Mouse (Mus musculus) fat pad, adult 2 months (tissue): ENCODE results near the gene Eif3g.

Experiments
- DNase-seq: peaks from one replicate; pipeline ENCODE4 v3.0.0-alpha.2; 2011; ENCODE audit warnings: low read depth, low spot score; ENCODE audit errors: extremely low read depth

Gene Eif3g

DNA sequence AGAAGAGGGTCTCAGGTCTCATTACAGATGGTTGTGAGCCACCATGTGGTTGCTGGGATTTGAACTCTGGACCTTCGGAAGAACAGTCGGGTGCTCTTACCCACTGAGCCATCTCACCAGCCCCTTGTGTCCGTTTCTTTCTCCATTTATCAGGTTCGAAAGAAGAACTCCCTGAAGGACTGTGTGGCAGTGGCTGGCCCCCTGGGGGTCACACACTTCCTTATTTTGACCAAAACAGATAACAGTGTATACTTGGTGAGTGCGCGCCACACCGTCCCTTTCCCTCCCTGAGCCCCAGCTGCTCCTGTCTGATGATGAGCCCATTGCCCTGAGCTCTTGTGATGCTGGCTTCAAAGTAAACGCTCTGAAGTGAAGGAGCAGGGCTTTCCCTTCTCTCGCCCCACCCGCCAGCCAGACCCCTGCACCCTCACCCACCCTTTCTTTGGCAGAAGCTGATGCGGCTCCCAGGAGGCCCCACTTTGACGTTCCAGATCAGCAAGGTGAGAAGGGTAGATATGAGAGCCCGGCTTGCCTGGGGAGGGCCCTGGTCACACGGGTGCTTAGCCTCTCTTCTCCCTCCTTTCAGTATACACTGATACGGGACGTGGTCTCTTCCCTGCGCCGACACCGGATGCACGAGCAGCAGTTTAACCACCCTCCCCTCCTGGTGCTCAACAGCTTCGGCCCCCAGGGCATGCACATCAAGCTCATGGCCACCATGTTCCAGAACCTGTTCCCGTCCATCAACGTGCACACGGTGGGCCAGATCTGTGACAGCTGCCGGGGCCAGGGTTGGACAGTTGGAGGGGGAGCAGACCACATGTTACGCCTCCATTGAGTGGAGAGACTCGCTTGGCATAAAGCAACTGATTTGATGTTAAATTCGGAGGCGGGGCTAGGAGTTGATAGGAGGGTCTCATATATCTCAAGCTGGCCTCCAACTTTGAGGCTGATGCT lies 9.0 kb downstream of the Eif3g start:
- no peak for DNase-seq

DNA sequence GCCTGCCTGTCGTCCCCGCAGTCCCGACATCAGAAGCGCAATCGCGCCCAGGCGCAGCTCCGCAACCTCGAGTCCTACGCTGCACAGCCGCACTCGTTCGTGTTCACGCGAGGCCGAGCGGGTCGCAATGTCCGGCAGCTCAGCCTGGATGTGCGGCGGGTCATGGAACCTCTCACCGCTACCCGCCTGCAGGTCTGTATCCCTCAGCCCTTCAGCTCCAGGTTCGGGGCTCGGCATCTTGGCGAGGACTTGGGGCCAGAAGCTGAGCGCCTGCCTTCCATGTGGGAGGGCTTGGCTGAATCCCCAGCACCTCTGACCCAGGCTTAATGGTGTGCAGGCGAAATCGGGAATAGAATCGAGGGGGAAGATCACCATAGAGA lies 10.0 kb downstream of the Eif3g start:
- DNase-seq = no peak

DNA sequence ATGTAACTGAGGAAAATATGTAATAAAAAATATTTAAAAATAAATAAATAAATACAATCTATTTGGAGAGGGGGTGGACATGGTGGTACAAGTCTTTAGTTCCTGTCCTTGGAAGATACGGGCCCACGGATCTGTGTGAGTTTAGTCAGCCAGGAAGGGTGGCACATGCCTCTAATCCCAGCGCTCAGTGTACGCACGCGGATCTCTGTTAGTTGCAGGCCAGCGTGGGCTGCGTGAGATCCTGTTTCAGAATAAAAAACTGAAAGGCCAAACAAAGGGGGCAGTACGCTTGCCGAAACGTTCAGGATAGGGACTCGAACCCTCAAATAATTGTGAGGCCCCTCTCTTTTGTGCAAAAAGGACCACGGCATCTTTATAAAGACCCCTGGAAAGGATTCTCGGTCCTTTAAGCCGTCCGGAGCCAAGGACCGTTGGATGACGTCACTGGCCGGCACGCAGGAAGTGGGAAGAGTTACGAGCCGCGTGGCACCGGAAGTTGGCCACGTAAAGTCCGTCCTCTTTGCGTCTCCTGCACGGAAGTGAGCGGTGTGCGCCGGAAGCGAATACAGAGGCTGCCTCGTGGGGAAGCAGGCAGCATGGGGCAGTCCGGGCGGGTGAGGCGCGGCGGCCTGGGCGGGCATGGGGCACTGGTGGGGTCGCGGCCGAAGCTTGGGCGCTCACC lies 10.6 kb downstream of the Eif3g start, which contains the start of gene Ppan:
Gene Ppan, plus strand, starts transcription at position 472 of the 682 bp plus-strand sequence.
- peak; percentile 69 for DNase-seq

DNA sequence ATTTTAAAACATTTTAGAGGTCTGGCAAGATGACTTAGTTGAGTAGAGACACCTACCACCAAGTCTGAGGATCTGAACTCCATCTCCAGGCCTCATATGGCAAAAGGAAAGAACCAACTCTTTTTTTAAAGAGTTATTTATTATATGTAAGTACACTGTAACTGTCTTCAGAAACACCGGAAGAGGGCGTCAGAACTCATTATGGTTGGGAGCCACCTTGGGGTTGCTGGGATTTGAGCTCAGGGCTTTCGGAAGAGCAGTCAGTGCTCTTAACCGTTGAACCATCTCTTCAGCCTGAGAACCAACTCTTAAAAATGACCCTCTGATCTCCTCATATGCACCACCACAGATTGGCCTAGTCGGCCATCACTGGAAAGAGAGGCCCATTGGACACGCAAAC lies 11.2 kb downstream of the Eif3g start:
- no peak for DNase-seq

DNA sequence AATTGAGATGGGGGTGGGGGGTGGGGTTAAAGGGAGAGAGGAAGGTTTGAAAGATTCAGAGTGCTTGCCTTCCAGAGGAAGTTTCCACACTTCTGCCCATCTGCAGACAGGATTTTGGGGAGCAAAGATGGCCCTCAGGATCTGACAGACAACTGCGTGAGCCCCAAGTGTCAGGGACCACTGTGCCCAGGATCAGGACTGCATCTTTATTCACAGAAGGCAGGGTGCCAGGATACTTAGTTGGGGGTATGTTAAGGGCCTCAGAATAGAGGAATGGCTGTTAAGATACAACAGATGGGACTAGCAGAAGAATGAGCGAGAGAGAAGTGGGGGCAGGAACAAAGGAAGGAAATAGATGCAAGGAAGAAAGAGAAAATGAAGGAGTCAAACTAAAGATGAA lies 11.9 kb downstream of the Eif3g start:
- DNase-seq = no peak

DNA sequence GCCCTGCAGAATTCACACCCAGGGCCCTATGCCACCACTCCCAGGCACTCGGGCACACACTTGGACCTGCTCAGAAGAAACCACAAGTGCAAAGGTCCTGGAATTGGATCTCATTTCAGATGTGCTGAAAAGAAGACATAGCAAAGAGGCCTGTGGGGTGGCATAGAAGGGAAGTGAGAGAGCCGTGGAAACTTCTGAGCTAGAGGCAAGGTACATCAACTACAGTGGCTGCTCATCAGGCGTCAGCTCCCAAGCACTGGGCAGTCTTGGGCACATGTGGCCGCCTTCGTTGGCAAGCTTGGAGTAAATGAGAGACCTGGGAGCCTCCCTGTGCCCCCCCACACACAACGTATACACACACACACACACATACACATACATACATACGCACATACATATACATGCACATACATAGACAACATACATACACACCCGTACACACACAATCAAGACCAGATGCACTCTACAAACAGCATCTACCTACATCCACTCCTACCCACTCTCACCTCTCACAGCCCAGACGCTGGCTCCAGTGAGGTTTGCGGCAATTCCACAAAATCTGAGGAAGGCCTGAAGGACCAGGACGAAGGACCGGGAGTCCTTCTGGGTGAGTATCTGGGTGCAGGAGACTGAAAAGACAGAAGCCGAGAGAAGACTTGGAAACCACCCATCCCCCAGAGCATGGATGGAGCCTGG lies 19.2 kb downstream of the Eif3g start, which contains the start of gene Angptl6:
Gene Angptl6, minus strand, starts transcription at position 631 of the 696 bp plus-strand sequence.
- DNase-seq = no peak

DNA sequence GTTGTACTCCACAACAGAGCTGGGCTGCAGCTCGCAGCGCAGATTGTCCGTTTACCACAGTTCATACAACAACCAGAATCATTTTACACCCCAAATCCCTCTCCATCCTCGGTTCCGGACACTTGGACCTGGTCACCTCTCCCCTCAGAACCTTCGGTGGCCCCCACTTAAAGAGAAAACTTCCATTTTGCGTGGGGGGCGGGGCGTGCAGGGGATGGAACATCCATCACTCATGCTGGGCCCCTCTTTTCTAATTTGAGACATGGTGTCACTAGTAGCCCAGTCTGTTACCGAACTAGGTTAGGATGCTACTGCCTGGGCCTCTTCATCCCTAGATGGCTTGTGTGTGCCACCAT lies 19.7 kb downstream of the Eif3g start:
- no peak for DNase-seq

DNA sequence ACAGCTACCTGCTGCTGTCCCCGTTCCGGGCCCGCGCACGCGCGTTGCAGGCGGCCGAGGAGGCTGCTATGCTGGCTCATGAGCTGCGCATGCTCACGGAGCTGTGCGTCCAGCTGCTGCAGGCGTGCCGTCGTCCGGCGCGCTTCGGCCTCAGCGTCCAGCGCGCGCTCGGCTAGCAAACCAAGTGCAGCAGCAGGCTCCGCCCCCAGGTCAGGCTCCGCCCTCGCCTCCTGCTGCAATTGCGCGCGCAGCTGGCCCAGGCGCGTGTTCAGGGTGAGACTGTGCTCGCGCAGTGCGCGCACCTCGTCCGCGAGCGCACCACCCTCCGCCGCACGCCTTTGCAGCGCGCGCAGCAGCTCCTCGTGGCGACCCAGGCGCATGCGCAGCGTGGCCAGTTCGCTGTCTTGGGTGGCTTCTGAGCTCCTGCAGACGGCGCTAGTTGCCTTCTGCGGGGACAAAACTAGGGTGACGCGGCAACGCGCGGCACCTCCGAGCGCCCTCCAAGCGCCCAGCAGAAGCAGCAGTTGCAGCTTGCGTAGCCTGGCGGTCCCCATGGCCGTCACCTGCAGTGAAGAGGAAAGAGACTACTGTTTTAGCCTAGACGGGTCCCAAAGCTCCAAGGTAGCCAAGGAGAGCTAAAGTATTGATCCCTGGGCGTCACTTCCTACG lies 20.2 kb downstream of the Eif3g start:
- DNase-seq = peak; percentile 72

DNA sequence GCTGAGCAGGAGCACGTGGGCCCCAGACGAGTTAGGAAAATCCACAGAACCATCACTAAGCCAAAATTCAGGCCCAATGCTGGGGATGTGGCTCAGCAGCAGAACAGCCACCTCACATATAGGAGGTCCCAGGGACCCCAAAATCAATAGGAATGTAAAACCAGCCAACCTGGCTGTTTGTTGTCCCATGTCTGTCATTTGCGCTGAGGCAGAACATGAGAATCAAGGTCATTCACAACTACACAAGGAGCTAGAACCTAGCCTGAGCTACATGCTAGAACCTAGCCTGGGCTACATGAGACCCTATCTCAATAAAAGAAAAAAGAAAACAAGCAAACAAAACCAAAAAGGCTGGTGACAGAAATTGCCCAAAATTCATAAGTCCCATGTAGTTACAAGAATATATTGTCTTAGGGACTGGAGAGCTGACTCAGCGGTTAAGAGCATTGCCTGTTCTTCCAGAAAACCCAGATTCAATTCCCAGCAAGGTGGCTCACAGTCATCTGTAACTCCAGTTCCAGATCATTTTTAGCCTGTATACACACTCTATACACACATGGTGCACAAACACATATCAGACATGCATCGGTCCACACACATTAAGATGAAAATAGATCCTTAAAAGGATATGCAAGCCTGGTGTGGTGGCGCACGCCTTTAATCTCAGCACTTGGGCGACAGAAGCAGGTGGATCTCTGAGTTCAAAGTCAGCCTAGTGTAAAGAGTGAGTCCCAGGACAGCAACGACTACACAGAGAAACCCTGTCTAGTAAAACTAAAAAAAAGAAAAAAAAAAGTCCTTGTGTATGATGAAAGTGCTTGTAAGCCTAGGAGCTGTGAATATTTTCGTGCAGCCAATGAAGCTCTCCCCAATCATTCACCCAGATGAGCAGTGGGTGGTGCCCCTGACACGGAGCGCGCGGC lies 21.0 kb downstream of the Eif3g start:
- DNase-seq = no peak

DNA sequence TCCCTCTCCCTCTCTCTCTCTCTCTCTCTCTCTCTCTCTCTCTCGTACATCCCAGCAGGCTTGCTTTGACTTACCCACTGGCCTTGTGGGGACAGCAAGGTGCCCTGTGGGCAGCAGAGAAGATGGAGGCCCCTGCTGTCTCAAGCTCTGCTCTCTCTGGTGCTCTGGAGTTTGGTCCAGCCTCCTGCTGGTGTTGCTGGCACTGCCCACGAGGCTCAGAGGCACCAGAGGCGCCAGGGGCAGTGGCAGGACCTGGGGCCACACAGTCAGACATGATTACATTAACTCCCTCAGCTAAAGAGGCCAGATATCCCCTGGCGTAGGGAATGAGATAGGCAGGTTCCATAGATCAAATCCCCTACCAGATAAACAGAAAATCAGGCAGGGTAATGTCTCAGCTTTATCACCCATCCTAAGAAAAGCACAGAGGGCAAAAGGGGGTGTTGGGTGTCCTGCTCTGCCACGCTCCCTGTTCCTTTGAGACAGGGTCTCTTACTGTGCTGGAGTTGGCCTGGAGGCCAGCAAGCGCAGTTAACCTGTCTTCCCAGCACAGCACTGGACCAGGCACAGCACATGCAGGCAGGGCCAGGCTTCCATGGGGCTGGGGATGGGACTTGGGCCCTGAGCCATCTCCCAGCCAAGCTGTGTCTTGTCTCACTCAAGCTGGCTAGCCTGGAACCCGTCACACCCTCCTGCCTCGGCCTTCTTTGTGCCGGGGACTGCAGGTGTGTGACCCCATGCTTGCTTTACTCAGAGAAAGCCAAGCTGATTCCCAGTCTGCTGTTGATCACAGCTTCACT lies 21.9 kb downstream of the Eif3g start:
- no peak for DNase-seq

DNA sequence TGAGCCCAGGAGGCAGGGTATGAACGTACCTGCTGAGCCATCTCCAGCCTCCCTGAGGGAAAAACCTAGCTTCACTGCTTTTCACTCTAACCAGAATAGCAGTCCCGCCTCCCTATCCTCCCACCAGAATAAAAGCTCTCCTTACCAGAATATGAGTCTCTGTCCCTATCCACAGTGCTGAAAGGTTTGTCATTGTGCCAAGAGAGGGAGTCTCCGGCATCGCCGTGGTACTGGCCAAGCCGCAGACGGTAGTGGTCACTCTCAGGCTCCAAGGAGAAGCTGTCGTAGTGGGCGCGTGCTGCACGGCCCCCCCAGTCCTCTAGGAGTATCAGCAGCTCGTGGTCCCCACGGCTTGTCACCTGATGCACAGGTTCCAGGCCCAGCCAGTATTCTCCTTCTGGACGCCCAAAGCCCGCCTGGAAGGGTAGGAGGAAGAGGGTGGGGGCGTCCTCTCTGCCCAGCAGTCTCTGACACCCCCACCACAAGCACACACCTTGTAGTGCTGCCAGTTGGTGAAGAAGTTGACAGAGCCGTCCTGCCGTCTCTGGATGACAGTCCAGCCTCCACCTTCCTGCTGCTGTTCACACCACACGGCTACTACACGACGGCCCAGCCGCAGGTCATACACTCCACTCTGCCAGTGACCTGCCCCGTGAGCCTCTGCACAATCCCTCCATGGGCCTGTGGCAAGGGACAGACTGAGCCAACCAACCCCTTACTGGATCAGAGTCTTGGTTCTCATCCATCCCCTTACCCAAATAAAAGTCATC lies 23.2 kb downstream of the Eif3g start:
- no peak for DNase-seq

DNA sequence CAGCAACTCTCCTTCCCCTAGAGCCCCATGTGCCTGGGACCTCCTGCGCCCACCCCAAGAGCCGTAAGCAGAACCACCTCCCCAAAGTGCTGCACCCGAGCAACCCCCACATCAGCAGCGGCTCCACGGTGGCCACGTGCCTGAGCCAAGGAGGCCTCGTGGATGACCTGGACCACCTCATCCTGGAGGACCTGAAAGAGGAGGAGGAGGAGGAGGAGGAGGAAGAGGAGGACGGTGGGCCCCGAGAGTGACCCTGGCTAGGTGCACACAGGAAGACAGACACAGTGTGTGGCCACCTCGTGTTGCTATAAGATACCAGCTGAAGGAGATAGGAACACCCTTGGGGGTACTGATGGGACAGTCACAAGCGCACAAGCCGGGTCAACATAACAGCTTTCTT lies 24.9 kb downstream of the Eif3g start:
- DNase-seq = no peak

DNA sequence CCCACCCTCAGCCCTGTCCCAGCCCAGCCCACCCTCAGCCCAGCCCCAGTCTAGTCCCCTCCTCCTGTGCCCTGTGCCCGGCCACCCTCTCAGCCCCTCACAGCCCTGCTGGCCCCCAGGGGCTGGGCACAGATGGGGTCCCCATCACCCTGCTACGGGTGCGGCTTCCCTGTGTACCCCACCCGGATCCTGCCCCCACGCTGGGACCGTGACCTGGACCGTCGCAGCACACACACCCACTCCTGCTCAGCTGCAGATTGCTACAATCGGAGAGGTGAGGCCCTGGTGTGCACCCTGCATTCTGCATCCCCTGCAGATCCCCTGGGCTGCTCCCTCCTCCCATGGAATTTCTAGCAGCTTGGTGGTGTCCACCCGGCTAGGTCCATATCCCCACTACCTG lies 25.4 kb downstream of the Eif3g start:
- DNase-seq = no peak

DNA sequence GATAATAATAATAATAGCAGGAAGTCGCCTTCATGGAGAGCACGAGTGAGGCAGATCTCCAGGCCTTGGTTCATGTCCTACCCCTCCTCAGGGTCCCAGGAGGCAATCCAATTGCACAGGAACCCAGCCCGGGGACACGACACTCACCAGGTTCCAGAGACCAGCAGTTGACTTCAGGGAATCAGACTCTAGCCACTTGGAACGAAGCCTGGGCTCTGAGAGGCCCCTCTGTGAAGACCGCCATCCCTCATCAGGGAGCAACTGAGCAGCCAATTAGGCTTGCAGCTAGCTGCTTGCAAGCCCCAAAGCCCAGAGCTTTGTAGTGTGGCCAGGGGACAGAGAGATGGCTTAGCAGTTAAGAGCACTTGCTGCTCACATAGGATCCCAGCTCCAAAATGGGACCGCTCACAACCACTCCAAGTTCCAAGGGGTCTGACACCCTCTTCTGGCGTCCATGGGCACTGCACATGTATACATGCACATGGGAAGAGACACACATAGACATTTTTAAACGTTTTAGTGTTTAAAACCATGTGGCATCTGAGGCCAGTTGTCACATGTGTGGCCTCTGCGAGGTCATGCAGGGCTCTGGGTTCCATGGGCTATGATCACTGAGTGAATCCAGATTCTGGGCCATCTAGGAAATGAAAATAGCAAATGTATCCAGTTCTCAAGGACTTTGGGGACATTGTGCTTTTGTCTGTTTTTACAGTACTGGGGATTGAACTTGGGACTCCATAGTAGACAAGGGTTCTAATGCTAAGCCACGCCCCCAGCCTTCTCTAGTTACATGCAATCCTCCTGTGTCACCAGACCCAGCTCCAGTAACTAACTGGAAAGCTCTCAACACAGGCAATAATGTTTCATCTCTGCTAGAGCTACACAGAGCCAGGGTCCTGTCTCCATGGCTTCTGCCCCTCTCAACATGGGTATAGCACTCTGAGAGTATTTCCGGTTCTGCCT lies 27.9 kb downstream of the Eif3g start:
- DNase-seq = no peak

DNA sequence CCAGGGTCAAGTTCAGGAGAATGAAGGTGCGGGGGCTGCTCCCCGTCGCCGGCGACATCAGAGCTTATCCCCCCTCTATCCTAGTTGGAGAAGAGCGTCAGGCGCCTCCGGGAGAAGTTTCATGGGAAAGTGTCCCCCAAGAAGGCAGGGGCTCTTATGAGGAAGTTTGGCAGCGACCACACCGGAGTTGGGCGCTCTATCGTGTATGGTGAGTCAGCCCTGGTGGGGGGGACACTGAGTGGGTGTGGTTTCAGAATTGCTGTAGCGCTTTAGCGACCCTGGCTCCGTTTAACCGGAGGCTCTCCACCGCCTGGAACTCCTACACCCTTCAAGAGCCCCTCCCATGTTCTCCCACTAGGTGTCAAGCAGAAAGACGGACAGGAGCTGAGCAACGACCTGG lies 29.2 kb downstream of the Eif3g start:
- DNase-seq = no peak

DNA sequence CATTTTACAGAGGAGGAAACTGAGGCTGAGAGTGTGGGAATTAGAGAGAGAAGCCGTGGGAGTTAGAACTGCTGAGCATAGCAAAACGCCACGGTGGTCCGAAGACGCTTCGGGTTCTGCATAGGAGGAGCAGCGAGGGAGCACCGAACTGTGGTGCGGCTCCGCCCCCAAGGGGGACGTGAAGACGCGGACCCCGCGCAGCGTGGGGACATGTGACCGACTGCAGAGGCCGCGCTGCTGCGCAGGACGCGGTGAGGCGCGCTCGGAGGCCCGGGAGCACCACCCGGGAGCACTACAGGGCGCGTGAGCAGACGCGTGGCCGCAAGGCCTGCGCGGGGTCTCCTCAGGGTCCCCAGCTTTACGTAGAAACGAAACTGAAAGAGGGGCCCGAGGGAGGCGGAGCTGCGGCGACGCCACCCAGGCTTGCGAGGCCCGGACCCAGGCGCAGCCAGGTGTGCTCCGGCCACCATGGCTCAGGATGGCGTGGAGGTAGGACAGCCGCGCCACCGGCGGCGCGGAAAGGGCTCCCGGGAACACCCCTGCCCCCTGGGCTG lies 29.9 kb downstream of the Eif3g start, which contains the start of gene A230050P20Rik:
Gene A230050P20Rik, plus strand, starts transcription at position 195 of the 554 bp plus-strand sequence.
- DNase-seq = no peak

DNA sequence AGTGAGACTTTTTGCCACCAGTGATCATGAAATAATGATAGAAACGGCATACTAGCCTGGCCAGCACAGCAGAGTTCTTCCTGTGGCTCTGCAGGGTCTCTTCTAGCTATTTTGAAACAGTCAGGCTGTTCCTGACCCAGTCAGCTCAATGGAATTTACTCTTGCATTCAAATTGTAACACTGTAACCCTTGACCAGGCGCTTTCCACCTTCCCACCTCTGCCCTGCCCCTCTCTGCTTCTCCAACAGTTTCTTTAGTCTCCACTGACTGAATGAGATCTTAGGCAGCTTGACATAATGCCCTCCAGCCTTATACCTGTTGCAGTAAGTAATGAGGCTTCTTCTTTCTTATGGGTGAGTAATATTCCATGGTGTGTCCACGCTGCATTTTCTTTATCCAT lies 31.5 kb downstream of the Eif3g start:
- no peak for DNase-seq
